Mouse (Mus musculus) lung, postnatal 0 days (tissue): ENCODE data around the gene Pcnx. TPM values are rescaled to one million over a fixed set of nuclear protein-coding genes. Genes with fewer than 3 reads are reported as not detected.

ENCODE experiments used
- ATAC-seq: fragments of 200-750 bp; cut with Nextera tagmentation; 2 replicates; pipeline ENCODE4 v1.8.0; 2017; ENCODE audit warnings: moderate library complexity
- DNase-seq: peaks from one replicate; pipeline ENCODE4 v3.0.0-alpha.2; 2016; ENCODE audit warnings: low spot score
- H3K27ac ChIP-seq: fragments of 300-500 bp; sonication (generic); 2 replicates; pipeline ENCODE4 v1.5.1; 2014; ENCODE audit warnings: antibody characterized with exemption, mild to moderate bottlenecking, low read length, mixed read lengths
- H3K27me3 ChIP-seq: fragments of 300-500 bp; sonication (generic); replicated peaks from 2 replicates; pipeline ENCODE4 v1.6.1; 2014; ENCODE audit warnings: low read length, mixed read lengths; ENCODE audit not compliant: insufficient read depth
- H3K36me3 ChIP-seq: fragments of 300-500 bp; sonication (generic); 2 replicates; pipeline ENCODE4 v1.6.1; 2014; ENCODE audit warnings: low read length, mixed read lengths; ENCODE audit not compliant: insufficient read depth
- H3K4me1 ChIP-seq: fragments of 300-500 bp; sonication (generic); 2 replicates; pipeline ENCODE4 v1.6.1; 2014; ENCODE audit warnings: antibody characterized with exemption, low read depth, low read length, mixed read lengths; ENCODE audit not compliant: insufficient read depth
- H3K4me2 ChIP-seq: fragments of 300-500 bp; sonication (generic); replicated peaks from 2 replicates; pipeline ENCODE4 v1.6.1; 2014; ENCODE audit warnings: low read depth, mild to moderate bottlenecking, low read length, moderate library complexity, mixed read lengths
- H3K4me3 ChIP-seq: fragments of 300-500 bp; sonication (generic); 2 replicates; pipeline ENCODE4 v1.5.1; 2014; ENCODE audit warnings: low read depth, low read length
- H3K9ac ChIP-seq: fragments of 300-500 bp; sonication (generic); replicated peaks from 2 replicates; pipeline ENCODE4 v1.6.1; 2014; ENCODE audit warnings: low read depth, mild to moderate bottlenecking
- H3K9me3 ChIP-seq: fragments of 300-500 bp; sonication (generic); 2 replicates; pipeline ENCODE4 v1.6.1; 2016; ENCODE audit warnings: low read length, mixed read lengths
- CTCF ChIP-seq: IDR thresholded peaks from 2 replicates; pipeline ENCODE4 v1.5.1; 2016; ENCODE audit warnings: antibody characterized with exemption, mild to moderate bottlenecking
- EP300 ChIP-seq: IDR thresholded peaks from 2 replicates; pipeline ENCODE4 v1.6.1; 2016; ENCODE audit warnings: antibody characterized with exemption, mild to moderate bottlenecking, control low read depth
- WGBS: fragments of 180-500 bp; shearing (Covaris S2); extraction: QIAGEN DNeasy Blood & Tissue Kit; methylation state at CpG from one replicate; pipeline ENCODE4 v1.1.7; 2014; 5-methylcytosine and 5-hydroxymethylcytosine counted together
- polyA plus RNA-seq: library from polyadenylated mRNA; unstranded; fragments of >200 nt; fragmentation: Nextera tagmentation; extraction: Ambion mirVana; gene quantifications from 2 replicates; pipeline ENCODE4 v1.2.1, GENCODE M21; 2015

Pcnx gene
- polyA plus RNA-seq, 1 experiment from 2014 or later: 13.5 TPM

GRCm38 (mm10) chr12:81867316-81867715 lies 7.5 kb downstream of the Pcnx start:
- Histone ChIP-seq H3K9ac (no peak overlapping the region), H3K27me3 (no peaks in the 10 kb centered on the region), H3K4me3 (no peak overlapping the region), H3K27ac (no peak overlapping the region), H3K36me3 (no peaks in the 10 kb centered on the region), H3K4me2 (no peak overlapping the region), H3K4me1 (peaks cover 25% of the 10 kb centered on the region; the same call in 1 of the 2 replicates), H3K9me3 (no peaks in the 10 kb centered on the region)
- ATAC-seq: no peak
- TF ChIP-seq CTCF (no peak), EP300 (no peak)
- WGBS: 90% methylated on average over 4 of the region's 4 CpGs
- no peak for DNase-seq

- Histone ChIP-seq H3K9me3 (no peaks in the 10 kb centered on the region), H3K36me3 (no peaks in the 10 kb centered on the region), H3K9ac (no peak overlapping the region), H3K4me3 (no peak overlapping the region), H3K4me1 (peaks cover 19% of the 10 kb centered on the region; the same call in 1 of the 2 replicates), H3K4me2 (no peak overlapping the region), H3K27ac (0 out of 2 replicates have a peak overlapping the region, but pooled peaks have one; percentile 32), H3K27me3 (no peaks in the 10 kb centered on the region)
- 0 out of 2 replicates have a peak, but pooled peaks have one; percentile 38 for TF ChIP-seq EP300
- TF ChIP-seq CTCF: no peak
- DNase-seq (peak; percentile 39), ATAC-seq (peak; percentile 46; the same call in 1 of the 2 replicates)
- WGBS: 52% methylated on average over 3 of the region's 3 CpGs
These were observed 9.6 kb downstream of the Pcnx start for GRCm38 (mm10) chr12:81869205-81869940.

DNA sequence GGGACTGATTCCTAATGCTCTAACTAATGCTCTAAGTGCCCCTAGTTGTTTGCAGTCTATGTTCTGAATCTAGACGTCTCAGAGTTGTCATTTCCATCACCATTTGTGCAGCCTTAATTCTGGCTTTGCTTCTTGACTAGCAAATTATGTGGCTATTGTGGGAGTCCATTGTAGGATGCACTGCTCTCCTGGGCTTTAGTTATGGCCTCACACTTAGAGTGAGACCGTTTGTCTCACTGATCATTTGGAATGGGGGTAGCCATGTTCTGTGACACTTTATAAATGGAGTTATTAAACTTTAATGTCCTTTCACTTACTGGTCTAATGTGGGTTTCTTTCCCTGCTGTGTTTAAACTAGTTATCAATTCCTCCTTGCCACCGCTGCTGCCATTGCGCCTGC lies 13.5 kb downstream of the Pcnx start:
- no peak for DNase-seq
- Histone ChIP-seq H3K4me2 (no peak overlapping the region), H3K9me3 (no peaks in the 10 kb centered on the region), H3K4me3 (no peak overlapping the region), H3K9ac (no peak overlapping the region), H3K36me3 (no peaks in the 10 kb centered on the region), H3K27me3 (no peaks in the 10 kb centered on the region), H3K27ac (no peak overlapping the region), H3K4me1 (peaks cover 16% of the 10 kb centered on the region; the same call in 1 of the 2 replicates)
- 83% methylated on average over 4 of the region's 4 CpGs for WGBS
- no peak for ATAC-seq
- TF ChIP-seq EP300 (no peak), CTCF (no peak)

DNA sequence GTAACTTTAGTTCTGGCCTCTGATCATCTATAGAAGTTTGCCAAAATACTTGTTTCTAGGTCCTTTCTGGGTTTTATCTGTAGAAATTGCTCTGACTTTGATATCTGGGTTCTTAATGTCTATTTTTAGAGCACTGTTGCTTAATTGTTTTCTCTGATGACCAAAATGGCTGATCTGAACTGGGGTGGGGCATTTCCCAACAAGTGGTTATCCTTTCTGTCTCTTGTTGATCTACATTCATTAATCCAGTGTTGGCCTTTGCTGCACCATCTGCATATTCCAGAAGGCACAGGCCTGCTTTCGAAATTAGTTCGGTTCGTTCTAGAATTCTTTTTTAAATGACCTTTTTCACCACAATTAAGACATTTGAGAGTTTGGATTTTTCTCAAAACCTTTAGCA lies 20.3 kb downstream of the Pcnx start:
- DNase-seq (no peak), ATAC-seq (no peak)
- 87% methylated on average over 3 of the region's 3 CpGs for WGBS
- no peaks in the 10 kb centered on the region for H3K9me3 ChIP-seq
- no peak overlapping the region for H3K27ac ChIP-seq
- TF ChIP-seq CTCF: no peak
- no peak overlapping the region for H3K9ac ChIP-seq
- H3K27me3 ChIP-seq: no peaks in the 10 kb centered on the region
- no peak overlapping the region for H3K4me3 ChIP-seq
- H3K4me1 ChIP-seq: no peaks in the 10 kb centered on the region
- H3K36me3 ChIP-seq: no peaks in the 10 kb centered on the region
- no peak overlapping the region for H3K4me2 ChIP-seq

- H3K4me1 ChIP-seq: peaks cover 3% of the 10 kb centered on the region; the same call in 1 of the 2 replicates
- no peaks in the 10 kb centered on the region for H3K9me3 ChIP-seq
- ATAC-seq (no peak), DNase-seq (no peak)
- no peaks in the 10 kb centered on the region for H3K36me3 ChIP-seq
- 53% methylated on average over 11 of the region's 11 CpGs for WGBS
- H3K4me2 ChIP-seq: no peak overlapping the region
- TF ChIP-seq CTCF: no peak
- TF ChIP-seq EP300: no peak
- H3K27me3 ChIP-seq: no peaks in the 10 kb centered on the region
- H3K4me3 ChIP-seq: no peak overlapping the region
- H3K27ac ChIP-seq: no peak overlapping the region
- H3K9ac ChIP-seq: no peak overlapping the region
These were observed 23.7 kb downstream of the Pcnx start for GRCm38 (mm10) chr12:81883255-81884106.

DNA sequence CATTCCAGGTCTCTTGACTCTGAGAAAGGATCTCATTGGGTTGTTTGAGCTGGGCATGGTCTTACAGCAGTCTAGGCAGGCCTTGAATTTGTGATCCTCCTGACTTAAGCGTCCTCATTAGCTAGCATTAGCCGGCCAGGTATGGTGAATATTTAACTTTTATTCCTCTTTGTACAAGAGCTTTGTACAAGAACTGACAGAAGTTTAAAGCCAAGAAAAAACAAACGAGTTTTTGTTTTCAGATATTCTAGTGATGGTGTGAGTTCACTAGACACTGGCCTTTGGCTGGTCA lies 24.2 kb downstream of the Pcnx start:
- DNase-seq: no peak
- no peak for ATAC-seq

More for the DNA sequence above, 24.2 kb downstream of the Pcnx start:
- no peaks in the 10 kb centered on the region for H3K9me3 ChIP-seq
- H3K4me3 ChIP-seq: no peak overlapping the region
- H3K27ac ChIP-seq: no peak overlapping the region
- H3K4me1 ChIP-seq: peaks cover 3% of the 10 kb centered on the region; the same call in 1 of the 2 replicates
- H3K36me3 ChIP-seq: no peaks in the 10 kb centered on the region
- no peaks in the 10 kb centered on the region for H3K27me3 ChIP-seq
- 48% methylated on average over 3 of the region's 3 CpGs for whole genome bisulfite sequencing
- no peak overlapping the region for H3K9ac ChIP-seq
- TF ChIP-seq EP300 (no peak), CTCF (no peak)
- H3K4me2 ChIP-seq: no peak overlapping the region
